Mouse (Mus musculus) lung, postnatal 36 days (tissue): ENCODE measurements around the gene Slc44a3.

Experiments used
- DNase-seq: peaks from one replicate; pipeline ENCODE4 v3.0.0; 2022; ENCODE audit warnings: mixed read lengths

Gene Slc44a3

GRCm38 (mm10) chr3:121532176-121532575, at the start of gene Slc44a3:
Gene Slc44a3, minus strand, starts transcription at chr3:121532404.
- DNase-seq: peak; percentile 94

- DNase-seq: no peak
Measured at GRCm38 (mm10) chr3:121579880-121580549, 47.8 kb upstream of the Slc44a3 start.

- no peak for DNase-seq
Measured at GRCm38 (mm10) chr3:121579402-121579801, 47.2 kb upstream of the Slc44a3 start.

- DNase-seq: no peak
Measured at GRCm38 (mm10) chr3:121578706-121579105, 46.5 kb upstream of the Slc44a3 start.

- no peak for DNase-seq
Measured at GRCm38 (mm10) chr3:121577641-121578040, 45.4 kb upstream of the Slc44a3 start.

- peak; percentile 66 for DNase-seq
Measured at GRCm38 (mm10) chr3:121577032-121577591, 44.9 kb upstream of the Slc44a3 start.

- peak; percentile 41 for DNase-seq
Measured at GRCm38 (mm10) chr3:121576367-121576766, 44.2 kb upstream of the Slc44a3 start.

GRCm38 (mm10) chr3:121574386-121574785, 42.2 kb upstream of the Slc44a3 start:
- no peak for DNase-seq

GRCm38 (mm10) chr3:121573858-121574257, 41.7 kb upstream of the Slc44a3 start:
- DNase-seq: no peak

- no peak for DNase-seq
Measured at GRCm38 (mm10) chr3:121571491-121571890, 39.3 kb upstream of the Slc44a3 start.

- DNase-seq: peak; percentile 29
Measured at GRCm38 (mm10) chr3:121570623-121571022, 38.4 kb upstream of the Slc44a3 start.

- no peak for DNase-seq
Measured at GRCm38 (mm10) chr3:121569767-121570166, 37.6 kb upstream of the Slc44a3 start.

GRCm38 (mm10) chr3:121569004-121569403, 36.8 kb upstream of the Slc44a3 start:
- DNase-seq: peak; percentile 30

GRCm38 (mm10) chr3:121567904-121568303, 35.7 kb upstream of the Slc44a3 start:
- DNase-seq: no peak

- DNase-seq: peak; percentile 21
Measured at GRCm38 (mm10) chr3:121567337-121567900, 35.2 kb upstream of the Slc44a3 start.

- DNase-seq: no peak
Measured at GRCm38 (mm10) chr3:121566901-121567300, 34.7 kb upstream of the Slc44a3 start.

GRCm38 (mm10) chr3:121561803-121562202, 29.6 kb upstream of the Slc44a3 start:
- DNase-seq: peak; percentile 87

GRCm38 (mm10) chr3:121560115-121560865, 28.1 kb upstream of the Slc44a3 start:
- peak; percentile 73 for DNase-seq

- peak; percentile 86 for DNase-seq
Measured at GRCm38 (mm10) chr3:121559406-121560114, 27.4 kb upstream of the Slc44a3 start.

- DNase-seq: no peak
Measured at GRCm38 (mm10) chr3:121558861-121559260, 26.7 kb upstream of the Slc44a3 start.

GRCm38 (mm10) chr3:121556304-121556703, 24.1 kb upstream of the Slc44a3 start:
- no peak for DNase-seq

GRCm38 (mm10) chr3:121553294-121553693, 21.1 kb upstream of the Slc44a3 start:
- peak; percentile 47 for DNase-seq

GRCm38 (mm10) chr3:121552723-121553122, 20.5 kb upstream of the Slc44a3 start:
- DNase-seq: no peak
